Mouse (Mus musculus) testis, adult 2 months (tissue): Measurements from ENCODE around the gene Mark3. TPM values are rescaled to one million over a fixed set of nuclear protein-coding genes. Genes with fewer than 3 reads are reported as not detected.
A peak's percentile ranks its signal among the peaks of the same experiment; 100 is the strongest.

Experiments
- H3K27ac ChIP-seq: fragments of 200-500 bp; 2 replicates; pipeline ENCODE4 v1.5.1; 2012; ENCODE audit warnings: low read depth, low read length; ENCODE audit not compliant: control insufficient read depth, insufficient read depth
- H3K27me3 ChIP-seq: fragments of 200-500 bp; 2 replicates; pipeline ENCODE4 v1.6.1; 2012; ENCODE audit warnings: mild to moderate bottlenecking, low read length, moderate library complexity; ENCODE audit not compliant: control insufficient read depth, insufficient read depth
- H3K36me3 ChIP-seq: fragments of 200-500 bp; 2 replicates; pipeline ENCODE4 v1.6.1; 2012; ENCODE audit warnings: mild to moderate bottlenecking, low read length; ENCODE audit not compliant: control insufficient read depth, insufficient read depth
- H3K4me1 ChIP-seq: fragments of 200-500 bp; 2 replicates; pipeline ENCODE4 v1.6.1; 2012; ENCODE audit warnings: low read length; ENCODE audit not compliant: control insufficient read depth, insufficient read depth
- H3K4me3 ChIP-seq: fragments of 200-500 bp; 2 replicates; pipeline ENCODE4 v1.5.1; 2012; ENCODE audit warnings: low read depth, mild to moderate bottlenecking, low read length, moderate library complexity, mixed read lengths; ENCODE audit not compliant: control insufficient read depth
- CTCF ChIP-seq: fragments of 200-500 bp; IDR thresholded peaks from 2 replicates; pipeline ENCODE4 v1.5.1; 2012; ENCODE audit warnings: low read depth, mild to moderate bottlenecking, inconsistent platforms, low read length, moderate library complexity; ENCODE audit not compliant: control insufficient read depth, insufficient read depth, insufficient replicate concordance
- POLR2A ChIP-seq: fragments of 200-500 bp; IDR thresholded peaks from 2 replicates; pipeline ENCODE4 v1.6.1; 2012; ENCODE audit warnings: low read depth, mild to moderate bottlenecking, inconsistent platforms, low read length, moderate library complexity; ENCODE audit not compliant: control insufficient read depth
- polyA plus RNA-seq: library from polyadenylated mRNA; depleted of rRNA; stranded (reverse); fragments of >200 nt; gene quantifications from 2 replicates; pipeline ENCODE4 v1.2.3, GENCODE M21; 2012; rRNA removed

Gene Mark3
- polyA plus RNA-seq, 1 experiment, result 17.0 TPM

- H3K27ac ChIP-seq, result peak overlapping the region; percentile 36; the same call in 1 of the 2 replicates
Observed at GRCm38 (mm10) chr12:111705186-111705973, 131.1 kb downstream of the Mark3 start.

More at GRCm38 (mm10) chr12:111705186-111705973, 131.1 kb downstream of the Mark3 start:
- Histone ChIP-seq H3K4me3 (no peak overlapping the region), H3K27me3 (no peaks in the 10 kb centered on the region), H3K36me3 (no peaks in the 10 kb centered on the region), H3K4me1 (peaks cover 2% of the 10 kb centered on the region; the same call in 1 of the 2 replicates)
- TF ChIP-seq CTCF (no peak), POLR2A (no peak)

Other genes starting within 250 kb of the Mark3 start
- gene Cdc42bpb, start 196.8 kb upstream of the Mark3 start, polyA plus RNA-seq, result 55.3 and 56.8 TPM in 2 replicates
- 0.72 and 1.3 TPM in 2 replicates for gene Lbhd2, start 167.7 kb upstream of the Mark3 start, polyA plus RNA-seq
- 5.5 and 6.5 TPM in 2 replicates for gene Exoc3l4, start 157.5 kb upstream of the Mark3 start, polyA plus RNA-seq
- 77.2 and 89.7 TPM in 2 replicates for gene Tnfaip2, start 132.1 kb upstream of the Mark3 start, polyA plus RNA-seq
- 1.7 and 1.8 TPM in 2 replicates for gene Gm266, start 88.7 kb upstream of the Mark3 start, polyA plus RNA-seq
- gene Eif5, start 36.5 kb upstream of the Mark3 start, polyA plus RNA-seq, result 280 and 283 TPM in 2 replicates
- 13.2 and 37.1 TPM in 2 replicates for gene Ckb, start 97.8 kb downstream of the Mark3 start, polyA plus RNA-seq
- 11.0 and 11.9 TPM in 2 replicates for gene Trmt61a, start 103.6 kb downstream of the Mark3 start, polyA plus RNA-seq
- gene Bag5, start 138.7 kb downstream of the Mark3 start, polyA plus RNA-seq, result 747 and 947 TPM in 2 replicates
- gene Apopt1, start 138.7 kb downstream of the Mark3 start, polyA plus RNA-seq, result 39.9 and 47.5 TPM in 2 replicates
- gene Klc1, start 184.3 kb downstream of the Mark3 start, polyA plus RNA-seq, result 9.6 and 11.1 TPM in 2 replicates
- gene Xrcc3, start 239.3 kb downstream of the Mark3 start, polyA plus RNA-seq, result 7.6 and 8.7 TPM in 2 replicates
- 22.6 and 23.8 TPM in 2 replicates for gene Zfyve21, start 239.6 kb downstream of the Mark3 start, polyA plus RNA-seq